Mouse (Mus musculus) heart, adult 2 months (tissue): ENCODE data around the gene Lix1. TPM values are rescaled to one million over a fixed set of nuclear protein-coding genes. Genes with fewer than 3 reads are reported as not detected.

Experiments
- DNase-seq, 2 experiments: peaks; one replicate each; pipeline ENCODE4 v3.0.0; 2021
- H3K27ac ChIP-seq: fragments of 200-600 bp; 2 replicates; pipeline ENCODE4 v1.8.1; 2022
- H3K27me3 ChIP-seq: fragments of 200-500 bp; 2 replicates; pipeline ENCODE4 v1.6.1; 2012; ENCODE audit warnings: mild to moderate bottlenecking, low read length, inconsistent platforms, mixed read lengths; ENCODE audit not compliant: control insufficient read depth, insufficient read depth
- H3K36me3 ChIP-seq: fragments of 200-500 bp; 2 replicates; pipeline ENCODE4 v1.6.1; 2012; ENCODE audit warnings: low read length, inconsistent platforms; ENCODE audit not compliant: control insufficient read depth, insufficient read depth
- H3K4me1 ChIP-seq: fragments of 200-500 bp; 2 replicates; pipeline ENCODE4 v1.6.1; 2011; ENCODE audit warnings: low read length; ENCODE audit not compliant: control insufficient read depth, insufficient read depth
- H3K4me3 ChIP-seq: fragments of 200-600 bp; 2 replicates; pipeline ENCODE4 v1.8.1; 2022
- H3K79me2 ChIP-seq: fragments of 200-500 bp; replicated peaks from 2 replicates; pipeline ENCODE4 v1.6.1; 2012; ENCODE audit warnings: mild to moderate bottlenecking, inconsistent platforms, low read length, moderate library complexity, mixed read lengths; ENCODE audit not compliant: control insufficient read depth, insufficient read depth
- H3K9ac ChIP-seq: fragments of 200-500 bp; 2 replicates; pipeline ENCODE4 v1.6.1; 2012; ENCODE audit warnings: low read depth, mild to moderate bottlenecking, control low read depth, inconsistent platforms, low read length, mixed read lengths
- CTCF ChIP-seq: fragments of 200-600 bp; IDR thresholded peaks from 2 replicates; pipeline ENCODE4 v1.8.1; 2022; ENCODE audit warnings: antibody characterized with exemption, mild to moderate bottlenecking, moderate library complexity
- EP300 ChIP-seq: fragments of 200-500 bp; IDR thresholded peaks from 2 replicates; pipeline ENCODE4 v1.6.1; 2011; ENCODE audit warnings: low read depth, low read length, control low read depth; ENCODE audit not compliant: insufficient read depth
- POLR2A ChIP-seq: fragments of 200-500 bp; IDR thresholded peaks from 2 replicates; pipeline ENCODE4 v1.6.1; 2011; ENCODE audit warnings: mild to moderate bottlenecking, low read depth, low read length, control low read depth; ENCODE audit not compliant: insufficient read depth
- WGBS: fragments of 180-500 bp; shearing (Covaris S2); methylation state at CpG from one replicate; pipeline ENCODE4 v1.1.7; 2018; 5-methylcytosine and 5-hydroxymethylcytosine counted together
- intact Hi-C: fragments of 180-260 bp; cut with DNase I; formaldehyde crosslinking; loops from one replicate; pipeline ENCODE4 v1.15.1; 2025
- polyA plus RNA-seq: library from polyadenylated mRNA; depleted of rRNA; stranded (reverse); fragments of >200 nt; gene quantifications from 2 replicates; pipeline ENCODE4 v1.2.3, GENCODE M21; 2012
- total RNA-seq, 2 experiments: library from RNA; stranded (reverse); gene quantifications; 2 replicates each; pipeline ENCODE4 v1.2.3; 2021

The Lix1 gene
- total and polyA plus RNA-seq, 3 experiments: 1.7 to 7.0 (median 6.2) TPM

- whole genome bisulfite sequencing: 60% methylated on average over 6 of the region's 6 CpGs
- TF ChIP-seq POLR2A (no peak), CTCF (no peak), EP300 (no peak)
- Histone ChIP-seq H3K9ac (no peak overlapping the region), H3K27ac (no peak overlapping the region), H3K27me3 (no peaks in the 10 kb centered on the region), H3K4me3 (no peak overlapping the region), H3K4me1 (no peaks in the 10 kb centered on the region; the same call in 1 of the 2 replicates), H3K79me2 (no peaks in the 10 kb centered on the region), H3K36me3 (no peaks in the 10 kb centered on the region)
- intact Hi-C loops: no loop called here
- no peak for DNase-seq
These were observed 5.7 kb downstream of the Lix1 start for GRCm38 (mm10) chr17:17408137-17408536.

- Histone ChIP-seq H3K9ac (no peak overlapping the region), H3K4me1 (no peaks in the 10 kb centered on the region; the same call in 1 of the 2 replicates), H3K36me3 (no peaks in the 10 kb centered on the region), H3K4me3 (no peak overlapping the region), H3K79me2 (no peaks in the 10 kb centered on the region), H3K27ac (no peak overlapping the region), H3K27me3 (no peaks in the 10 kb centered on the region)
- 78% methylated on average over 6 of the region's 6 CpGs for WGBS
- intact Hi-C loops: no loop called here
- TF ChIP-seq POLR2A: no peak
- TF ChIP-seq EP300: no peak
- TF ChIP-seq CTCF: no peak
- DNase-seq: no peak
These were observed 6.4 kb downstream of the Lix1 start for GRCm38 (mm10) chr17:17408720-17409478.

- Histone ChIP-seq H3K36me3 (no peaks in the 10 kb centered on the region), H3K9ac (no peak overlapping the region), H3K4me1 (no peaks in the 10 kb centered on the region; the same call in 1 of the 2 replicates), H3K27ac (no peak overlapping the region), H3K27me3 (no peaks in the 10 kb centered on the region), H3K79me2 (no peaks in the 10 kb centered on the region), H3K4me3 (no peak overlapping the region)
- 34% methylated on average over 2 of the region's 2 CpGs for WGBS
- no peak for DNase-seq
- intact Hi-C loops: no loop called here
- no peak for TF ChIP-seq POLR2A
- TF ChIP-seq CTCF: no peak
- no peak for TF ChIP-seq EP300
These were observed 7.1 kb downstream of the Lix1 start for GRCm38 (mm10) chr17:17409601-17410000.

- 64% methylated on average over 2 of the region's 2 CpGs for WGBS
- intact Hi-C loops: no loop called here
These were observed 9.0 kb downstream of the Lix1 start for GRCm38 (mm10) chr17:17411443-17411842.

GRCm38 (mm10) chr17:17412176-17412575 lies 9.7 kb downstream of the Lix1 start:
- Histone ChIP-seq H3K36me3 (no peaks in the 10 kb centered on the region), H3K4me1 (no peaks in the 10 kb centered on the region), H3K79me2 (no peaks in the 10 kb centered on the region), H3K27me3 (no peaks in the 10 kb centered on the region), H3K27ac (no peak overlapping the region), H3K9ac (no peak overlapping the region), H3K4me3 (no peak overlapping the region)
- intact Hi-C loops: no loop called here
- DNase-seq: no peak
- TF ChIP-seq POLR2A (no peak), CTCF (no peak), EP300 (no peak)
- WGBS: 87% methylated on average over 2 of the region's 2 CpGs

More at GRCm38 (mm10) chr17:17411443-17411842, 9.0 kb downstream of the Lix1 start:
- H3K27ac ChIP-seq: no peak overlapping the region
- no peaks in the 10 kb centered on the region for H3K36me3 ChIP-seq
- H3K4me1 ChIP-seq: no peaks in the 10 kb centered on the region
- no peak overlapping the region for H3K4me3 ChIP-seq
- TF ChIP-seq CTCF (no peak), POLR2A (no peak), EP300 (no peak)
- no peaks in the 10 kb centered on the region for H3K79me2 ChIP-seq
- DNase-seq: no peak
- H3K9ac ChIP-seq: no peak overlapping the region
- no peaks in the 10 kb centered on the region for H3K27me3 ChIP-seq

GRCm38 (mm10) chr17:17414206-17414605 lies 11.7 kb downstream of the Lix1 start:
- H3K36me3 ChIP-seq: no peaks in the 10 kb centered on the region
- DNase-seq: no peak
- no peak overlapping the region for H3K4me3 ChIP-seq
- H3K79me2 ChIP-seq: no peaks in the 10 kb centered on the region
- WGBS: 94% methylated on average over 3 of the region's 3 CpGs
- TF ChIP-seq EP300 (no peak), CTCF (no peak), POLR2A (no peak)
- intact Hi-C loops: no loop called here
- no peaks in the 10 kb centered on the region for H3K4me1 ChIP-seq
- no peak overlapping the region for H3K9ac ChIP-seq
- H3K27me3 ChIP-seq: no peaks in the 10 kb centered on the region
- H3K27ac ChIP-seq: no peak overlapping the region
